Mouse (Mus musculus) liver, embryonic 14.5 days (tissue): Measurements from ENCODE around the gene Myt1.

ENCODE experiments used
- CTCF ChIP-seq: IDR thresholded peaks from 2 replicates; pipeline ENCODE4 v1.5.1; 2016; ENCODE audit warnings: antibody characterized with exemption, low read depth, control low read depth
- EP300 ChIP-seq: IDR thresholded peaks from 2 replicates; pipeline ENCODE4 v1.6.1; 2016; ENCODE audit warnings: antibody characterized with exemption, low read depth

DNA sequence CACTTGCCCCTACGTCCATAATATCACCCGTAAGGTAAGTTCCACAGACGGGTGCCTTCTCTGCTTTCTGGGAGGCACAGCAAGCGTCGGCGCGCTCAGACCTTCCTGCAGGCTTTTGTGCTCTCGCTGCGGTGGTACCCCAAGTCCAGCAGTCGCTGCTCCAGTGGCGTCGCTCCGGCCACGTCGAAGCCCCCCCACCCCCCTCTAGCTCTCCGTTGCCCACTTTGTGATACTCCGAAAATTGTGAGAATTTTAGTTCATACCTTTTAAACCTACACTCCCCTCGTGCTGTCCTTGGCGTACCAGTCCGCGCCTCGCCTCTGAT, 101.4 kb downstream of the Myt1 start:
- no peak for TF ChIP-seq CTCF
- no peak for TF ChIP-seq EP300
